Mouse (Mus musculus): ENCODE results near the gene Tarbp1. TPM values are rescaled to one million over a fixed set of nuclear protein-coding genes. Genes with fewer than 3 reads are reported as not detected.

Gene Tarbp1
- polyA plus RNA-seq, 2 experiments, result 3.3 to 8.2 TPM

DNA sequence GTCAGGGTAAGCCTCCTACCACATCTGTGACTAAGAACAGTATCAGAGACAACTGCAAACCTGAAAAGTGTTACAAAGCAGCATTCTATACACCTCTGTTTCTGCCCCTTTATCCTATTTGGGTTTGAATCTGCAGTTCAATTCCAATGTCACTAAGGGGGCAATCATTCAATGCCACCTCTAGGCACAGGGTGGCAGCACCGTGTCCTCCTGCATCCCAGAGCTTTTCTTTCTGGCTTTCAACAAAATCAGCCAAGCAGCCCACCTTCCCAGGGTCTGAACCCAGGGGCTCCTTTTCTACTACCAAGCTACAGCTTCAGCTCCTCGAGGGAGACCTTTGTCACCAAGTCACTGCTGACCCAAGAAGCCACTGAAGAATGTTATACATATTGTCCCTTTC is 35.9 kb downstream of the Tarbp1 start:
- H3K36me3 ChIP-seq (ENCODE audit: control insufficient read depth, insufficient read depth, low read length), result peaks cover 47% of the 10 kb centered on the region

DNA sequence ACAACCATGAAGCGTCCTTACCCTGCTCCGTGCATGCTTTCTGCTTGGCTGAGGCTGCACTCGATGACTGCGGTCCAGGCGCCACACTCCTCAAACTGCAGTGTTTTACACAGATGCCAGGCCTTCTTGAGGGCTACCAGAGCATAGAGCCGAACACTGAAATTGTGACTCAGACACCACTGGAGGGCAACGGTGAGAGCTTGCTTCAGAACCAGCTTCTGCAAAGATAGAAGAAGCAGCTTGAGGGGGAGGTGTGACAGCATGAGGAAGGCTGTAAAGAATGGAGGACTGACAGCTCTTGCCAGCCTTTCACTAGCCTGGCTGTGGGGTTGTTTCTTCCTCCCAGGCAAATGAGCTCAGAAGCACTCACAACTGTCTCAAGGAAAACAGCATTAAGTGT is 41.0 kb downstream of the Tarbp1 start:
- Histone ChIP-seq H3K4me2 (replicated peaks; ENCODE audit: low read depth, low read length, severe bottlenecking) (no peak overlapping the region), H3K27ac (replicated peaks; ENCODE audit: low read depth, low read length) (no peak overlapping the region), H3K27me3 (ENCODE audit: control insufficient read depth, insufficient read depth, low read length) (no peaks in the 10 kb centered on the region), H3K36me3 (ENCODE audit: control insufficient read depth, insufficient read depth, low read length) (peaks cover 67% of the 10 kb centered on the region), H3K9me3 (ENCODE audit: control insufficient read depth, low read length) (no peaks in the 10 kb centered on the region), H3K4me1 (ENCODE audit: control insufficient read depth, insufficient read depth, low read length) (no peaks in the 10 kb centered on the region), H3K9ac (ENCODE audit: low read depth, low read length, severe bottlenecking) (no peak overlapping the region), H3K4me3 (replicated peaks; ENCODE audit: low read length) (no peak overlapping the region)
- DNase-seq (ENCODE audit: low spot score) (no peak), ATAC-seq (ENCODE audit: low FRiP score, low read depth) (no peak)
- WGBS, result 82% methylated on average over 7 of the region's 7 CpGs
- TF ChIP-seq POLR2A (IDR thresholded peaks at IDR 0.05; ENCODE audit: borderline replicate concordance, extremely low read depth, insufficient read depth, insufficient read length), result no peak

More for the DNA sequence above, 35.9 kb downstream of the Tarbp1 start:
- Histone ChIP-seq H3K27me3 (ENCODE audit: control insufficient read depth, insufficient read depth, low read length) (no peaks in the 10 kb centered on the region), H3K4me3 (replicated peaks; ENCODE audit: low read length) (no peak overlapping the region), H3K4me1 (ENCODE audit: control insufficient read depth, insufficient read depth, low read length) (no peaks in the 10 kb centered on the region), H3K27ac (replicated peaks; ENCODE audit: low read depth, low read length) (no peak overlapping the region), H3K9me3 (ENCODE audit: control insufficient read depth, low read length) (no peaks in the 10 kb centered on the region), H3K9ac (ENCODE audit: low read depth, low read length, severe bottlenecking) (no peak overlapping the region), H3K4me2 (replicated peaks; ENCODE audit: low read depth, low read length, severe bottlenecking) (no peak overlapping the region)
- no peak for DNase-seq (ENCODE audit: low spot score)
- 57% methylated on average over 2 of the region's 2 CpGs for WGBS
- TF ChIP-seq POLR2A (IDR thresholded peaks at IDR 0.05; ENCODE audit: borderline replicate concordance, extremely low read depth, insufficient read depth, insufficient read length), result no peak
- ATAC-seq (ENCODE audit: low FRiP score, low read depth), result no peak

DNA sequence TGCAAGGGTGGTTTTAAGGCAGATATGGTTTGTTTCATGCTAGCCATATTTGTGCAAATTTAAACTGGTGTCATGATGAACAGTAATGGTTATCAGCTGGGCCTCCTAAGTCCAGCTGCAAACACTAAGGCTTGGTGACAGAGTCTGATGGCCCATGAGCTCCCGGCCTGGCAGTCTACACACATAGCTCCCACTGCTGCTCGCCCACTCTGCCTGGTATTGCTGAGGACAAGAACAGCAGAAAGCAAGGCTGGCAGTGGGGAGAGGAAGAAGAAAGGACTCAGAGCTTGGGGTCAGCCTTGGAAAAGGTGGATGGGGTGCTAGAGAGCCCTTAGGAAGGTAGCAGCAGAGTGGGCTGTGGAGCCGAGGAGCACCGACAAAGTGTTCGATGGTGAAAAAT is 45.2 kb downstream of the Tarbp1 start:
- no peak for DNase-seq (ENCODE audit: low spot score)
- Histone ChIP-seq H3K4me2 (replicated peaks; ENCODE audit: low read depth, low read length, severe bottlenecking) (no peak overlapping the region), H3K4me1 (ENCODE audit: control insufficient read depth, insufficient read depth, low read length) (no peaks in the 10 kb centered on the region), H3K9ac (ENCODE audit: low read depth, low read length, severe bottlenecking) (no peak overlapping the region), H3K4me3 (replicated peaks; ENCODE audit: low read length) (no peak overlapping the region), H3K36me3 (ENCODE audit: control insufficient read depth, insufficient read depth, low read length) (peaks cover 72% of the 10 kb centered on the region), H3K27me3 (ENCODE audit: control insufficient read depth, insufficient read depth, low read length) (no peaks in the 10 kb centered on the region), H3K9me3 (ENCODE audit: control insufficient read depth, low read length) (no peaks in the 10 kb centered on the region), H3K27ac (replicated peaks; ENCODE audit: low read depth, low read length) (no peak overlapping the region)
- WGBS, result 95% methylated on average over 5 of the region's 5 CpGs
- TF ChIP-seq POLR2A (IDR thresholded peaks at IDR 0.05; ENCODE audit: borderline replicate concordance, extremely low read depth, insufficient read depth, insufficient read length), result no peak
- ATAC-seq (ENCODE audit: low FRiP score, low read depth), result no peak

DNA sequence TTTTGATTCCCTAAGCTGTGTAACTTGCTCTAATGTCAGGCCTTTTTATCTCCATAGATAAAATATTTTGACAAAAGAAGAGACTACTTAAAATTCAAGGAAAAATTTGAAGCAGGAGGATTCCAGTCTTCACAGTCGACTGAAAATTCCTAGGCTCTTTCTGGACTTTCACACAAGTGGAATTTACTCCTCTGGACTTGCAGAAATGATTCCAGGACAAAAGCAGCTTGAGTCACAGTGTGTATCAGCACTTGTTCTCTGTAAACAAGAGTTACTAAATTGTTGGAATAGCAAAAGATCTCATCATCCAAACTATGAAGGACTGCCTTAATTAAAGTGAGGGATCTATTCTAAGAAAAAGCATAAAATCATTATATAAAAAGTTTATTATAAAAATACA is 49.9 kb downstream of the Tarbp1 start:
- H3K9ac ChIP-seq (ENCODE audit: low read depth, low read length, severe bottlenecking), result no peak overlapping the region
- WGBS, result 74% methylated on average over 1 of the region's 1 CpGs
- peaks cover 10% of the 10 kb centered on the region for H3K4me1 ChIP-seq (ENCODE audit: control insufficient read depth, insufficient read depth, low read length)
- DNase-seq (ENCODE audit: low spot score), result no peak
- H3K4me3 ChIP-seq (replicated peaks; ENCODE audit: low read length), result no peak overlapping the region
- ATAC-seq (ENCODE audit: low FRiP score, low read depth), result no peak
- no peak overlapping the region for H3K4me2 ChIP-seq (replicated peaks; ENCODE audit: low read depth, low read length, severe bottlenecking)
- H3K9me3 ChIP-seq (ENCODE audit: control insufficient read depth, low read length), result no peaks in the 10 kb centered on the region
- H3K36me3 ChIP-seq (ENCODE audit: control insufficient read depth, insufficient read depth, low read length), result peaks cover 44% of the 10 kb centered on the region
- no peak overlapping the region for H3K27ac ChIP-seq (replicated peaks; ENCODE audit: low read depth, low read length)
- no peaks in the 10 kb centered on the region for H3K27me3 ChIP-seq (ENCODE audit: control insufficient read depth, insufficient read depth, low read length)
- TF ChIP-seq POLR2A (IDR thresholded peaks at IDR 0.05; ENCODE audit: borderline replicate concordance, extremely low read depth, insufficient read depth, insufficient read length), result no peak

DNA sequence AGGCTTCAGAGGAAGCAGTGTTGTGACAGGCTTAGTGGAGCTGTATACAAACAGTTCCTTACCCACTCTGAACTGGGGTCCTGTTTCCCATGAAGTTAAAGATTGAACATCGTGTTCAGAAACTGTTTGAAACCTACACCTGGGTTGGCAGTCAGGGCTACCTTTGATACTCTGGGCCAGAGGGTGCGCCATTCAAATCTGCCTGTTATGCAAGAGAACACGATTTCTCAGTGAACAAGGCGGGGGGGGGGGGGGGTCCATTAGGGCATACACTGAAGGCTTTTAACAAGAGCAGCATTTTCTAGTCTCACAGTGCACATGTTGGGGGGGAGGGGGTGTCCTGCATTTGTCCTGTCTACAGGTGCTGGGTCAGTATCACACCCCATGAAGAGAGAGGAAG is 50.7 kb downstream of the Tarbp1 start:
- H3K4me2 ChIP-seq (replicated peaks; ENCODE audit: low read depth, low read length, severe bottlenecking), result no peak overlapping the region
- no peak for ATAC-seq (ENCODE audit: low FRiP score, low read depth)
- WGBS, result 90% methylated on average over 4 of the region's 4 CpGs
- H3K9ac ChIP-seq (ENCODE audit: low read depth, low read length, severe bottlenecking), result no peak overlapping the region
- no peaks in the 10 kb centered on the region for H3K27me3 ChIP-seq (ENCODE audit: control insufficient read depth, insufficient read depth, low read length)
- TF ChIP-seq POLR2A (IDR thresholded peaks at IDR 0.05; ENCODE audit: borderline replicate concordance, extremely low read depth, insufficient read depth, insufficient read length), result no peak
- H3K27ac ChIP-seq (replicated peaks; ENCODE audit: low read depth, low read length), result no peak overlapping the region
- peaks cover 10% of the 10 kb centered on the region for H3K4me1 ChIP-seq (ENCODE audit: control insufficient read depth, insufficient read depth, low read length)
- no peak overlapping the region for H3K4me3 ChIP-seq (replicated peaks; ENCODE audit: low read length)
- H3K36me3 ChIP-seq (ENCODE audit: control insufficient read depth, insufficient read depth, low read length), result peaks cover 42% of the 10 kb centered on the region
- no peak for DNase-seq (ENCODE audit: low spot score)
- H3K9me3 ChIP-seq (ENCODE audit: control insufficient read depth, low read length), result no peaks in the 10 kb centered on the region

DNA sequence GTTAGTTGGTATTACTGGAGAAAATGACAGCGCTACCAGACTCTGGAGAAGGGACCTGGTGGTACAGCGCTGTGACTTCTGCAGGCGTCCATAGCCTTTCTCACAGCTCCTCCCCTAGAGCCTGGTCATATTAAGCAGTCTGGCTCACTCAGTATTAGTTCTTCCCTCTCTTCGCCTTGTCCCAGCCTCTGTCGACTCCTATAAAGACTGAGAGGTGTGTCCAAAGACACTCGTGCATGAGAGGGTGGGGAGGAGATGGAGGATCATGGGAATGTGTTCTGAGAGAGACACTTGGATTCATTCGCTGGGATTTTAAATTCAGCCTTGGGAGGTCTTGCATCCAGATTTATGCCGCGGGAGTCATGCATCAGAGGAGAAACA is 52.0 kb downstream of the Tarbp1 start:
- H3K36me3 ChIP-seq (ENCODE audit: control insufficient read depth, insufficient read depth, low read length), result peaks cover 29% of the 10 kb centered on the region
- peak overlapping the region; percentile 70 for H3K27ac ChIP-seq (replicated peaks; ENCODE audit: low read depth, low read length)
- H3K4me3 ChIP-seq (replicated peaks; ENCODE audit: low read length), result peak overlapping the region; percentile 74
- TF ChIP-seq POLR2A (IDR thresholded peaks at IDR 0.05; ENCODE audit: borderline replicate concordance, extremely low read depth, insufficient read depth, insufficient read length), result no peak
- H3K27me3 ChIP-seq (ENCODE audit: control insufficient read depth, insufficient read depth, low read length), result no peaks in the 10 kb centered on the region
- no peaks in the 10 kb centered on the region for H3K9me3 ChIP-seq (ENCODE audit: control insufficient read depth, low read length)
- ATAC-seq (ENCODE audit: low FRiP score, low read depth), result peak; percentile 13
- peaks cover 10% of the 10 kb centered on the region for H3K4me1 ChIP-seq (ENCODE audit: control insufficient read depth, insufficient read depth, low read length)
- DNase-seq (ENCODE audit: low spot score), result peak; percentile 27
- peak overlapping the region; percentile 83 for H3K9ac ChIP-seq (ENCODE audit: low read depth, low read length, severe bottlenecking)
- peak overlapping the region; percentile 89 for H3K4me2 ChIP-seq (replicated peaks; ENCODE audit: low read depth, low read length, severe bottlenecking)
- WGBS, result 4% methylated on average over 9 of the region's 9 CpGs

All from limb, embryonic 14.5 days (tissue).